Mouse (Mus musculus) midbrain, embryonic 12.5 days (tissue): ENCODE measurements around the gene Arpc1b. TPM values are rescaled to one million over a fixed set of nuclear protein-coding genes. Genes with fewer than 3 reads are reported as not detected.
"Not testable (repeated sequence)": the region's sequence is repeated elsewhere in the genome, so short reads cannot be mapped to it uniquely, and the experiment has no call there.

Source experiments
- ATAC-seq: fragments of 200-750 bp; cut with Nextera tagmentation; 2 replicates; pipeline ENCODE4 v1.8.0; 2017; ENCODE audit warnings: low read depth, moderate TSS enrichment, moderate library complexity; ENCODE audit not compliant: low FRiP score
- H3K27ac ChIP-seq: fragments of 300-500 bp; sonication (generic); replicated peaks from 2 replicates; pipeline ENCODE4 v1.5.1; 2016; ENCODE audit warnings: mild to moderate bottlenecking
- H3K27me3 ChIP-seq: fragments of 300-500 bp; sonication (generic); 2 replicates; pipeline ENCODE4 v1.6.1; 2016; ENCODE audit warnings: mild to moderate bottlenecking
- H3K36me3 ChIP-seq: fragments of 300-500 bp; sonication (generic); 2 replicates; pipeline ENCODE4 v1.6.1; 2016
- H3K4me1 ChIP-seq: fragments of 300-500 bp; sonication (generic); 2 replicates; pipeline ENCODE4 v1.6.1; 2016
- H3K4me2 ChIP-seq: fragments of 300-500 bp; sonication (generic); replicated peaks from 2 replicates; pipeline ENCODE4 v1.6.1; 2016; ENCODE audit warnings: mild to moderate bottlenecking, moderate library complexity
- H3K4me3 ChIP-seq: fragments of 300-500 bp; sonication (generic); 2 replicates; pipeline ENCODE4 v1.5.1; 2016; ENCODE audit warnings: mild to moderate bottlenecking
- H3K9ac ChIP-seq: fragments of 300-500 bp; sonication (generic); replicated peaks from 2 replicates; pipeline ENCODE4 v1.6.1; 2016; ENCODE audit warnings: mild to moderate bottlenecking, moderate library complexity
- H3K9me3 ChIP-seq: fragments of 300-500 bp; sonication (generic); 2 replicates; pipeline ENCODE4 v1.6.1; 2016; ENCODE audit warnings: mild to moderate bottlenecking
- WGBS: fragments of 180-500 bp; shearing (Covaris S2); methylation state at CpG from one replicate; pipeline ENCODE4 v1.1.7; 2016; 5-methylcytosine and 5-hydroxymethylcytosine counted together
- polyA plus RNA-seq: library from polyadenylated mRNA; unstranded; fragments of >200 nt; fragmentation: Nextera tagmentation; extraction: Ambion mirVana; gene quantifications from 2 replicates; pipeline ENCODE4 v1.2.1, GENCODE M21; 2016

Gene Arpc1b
- polyA plus RNA-seq, 1 experiment from 2014 or later: 82.3 TPM

DNA sequence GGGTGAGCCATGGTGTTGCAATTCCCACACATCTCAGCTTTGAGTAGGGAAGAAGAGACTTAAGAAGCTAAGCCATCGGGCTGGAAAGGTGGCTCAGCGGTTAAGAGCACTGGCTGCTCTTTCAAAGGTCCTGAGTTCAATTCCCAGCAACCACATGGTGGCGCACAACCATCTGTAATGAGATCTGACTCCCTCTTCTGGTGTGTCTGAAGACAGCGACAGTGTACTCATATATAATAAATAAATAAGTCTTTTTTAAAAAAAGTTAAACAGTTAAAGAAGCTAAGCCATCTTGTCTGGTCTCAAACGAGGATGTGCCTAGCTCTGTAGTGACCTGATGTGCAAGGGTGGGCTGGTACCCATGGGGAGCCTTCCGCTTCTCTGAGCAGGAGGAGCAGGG is 19.3 kb downstream of the Arpc1b start:
- not testable (repeated sequence) for H3K9me3 ChIP-seq, H3K27ac ChIP-seq, H3K9ac ChIP-seq, H3K4me1 ChIP-seq, ATAC-seq, H3K27me3 ChIP-seq, H3K4me2 ChIP-seq, H3K4me3 ChIP-seq
- WGBS: 88% methylated on average over 6 of the region's 6 CpGs
- H3K36me3 ChIP-seq: peaks cover 89% of the 10 kb centered on the region

DNA sequence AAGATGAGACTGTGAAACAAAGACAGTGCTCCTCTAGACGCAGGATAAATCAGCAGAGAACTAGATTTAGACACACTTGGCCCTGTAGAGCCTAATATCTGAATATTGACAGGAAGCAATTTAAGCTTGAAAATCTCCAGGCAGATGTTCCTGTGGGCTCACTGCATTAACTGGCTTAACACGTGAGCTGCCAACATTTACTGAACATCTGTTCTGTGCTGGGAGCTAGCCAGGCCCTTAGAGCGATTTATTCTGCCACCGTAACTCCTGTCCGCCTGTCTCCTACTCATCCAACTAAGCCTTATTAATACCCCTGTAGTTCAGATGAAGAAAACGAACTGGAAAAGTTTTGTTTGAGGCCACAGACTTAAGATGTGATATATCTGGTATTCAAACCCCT is 24.8 kb downstream of the Arpc1b start:
- H3K36me3 ChIP-seq: peaks cover 58% of the 10 kb centered on the region
- WGBS: 19% methylated on average over 6 of the region's 6 CpGs
- no peak for ATAC-seq

DNA sequence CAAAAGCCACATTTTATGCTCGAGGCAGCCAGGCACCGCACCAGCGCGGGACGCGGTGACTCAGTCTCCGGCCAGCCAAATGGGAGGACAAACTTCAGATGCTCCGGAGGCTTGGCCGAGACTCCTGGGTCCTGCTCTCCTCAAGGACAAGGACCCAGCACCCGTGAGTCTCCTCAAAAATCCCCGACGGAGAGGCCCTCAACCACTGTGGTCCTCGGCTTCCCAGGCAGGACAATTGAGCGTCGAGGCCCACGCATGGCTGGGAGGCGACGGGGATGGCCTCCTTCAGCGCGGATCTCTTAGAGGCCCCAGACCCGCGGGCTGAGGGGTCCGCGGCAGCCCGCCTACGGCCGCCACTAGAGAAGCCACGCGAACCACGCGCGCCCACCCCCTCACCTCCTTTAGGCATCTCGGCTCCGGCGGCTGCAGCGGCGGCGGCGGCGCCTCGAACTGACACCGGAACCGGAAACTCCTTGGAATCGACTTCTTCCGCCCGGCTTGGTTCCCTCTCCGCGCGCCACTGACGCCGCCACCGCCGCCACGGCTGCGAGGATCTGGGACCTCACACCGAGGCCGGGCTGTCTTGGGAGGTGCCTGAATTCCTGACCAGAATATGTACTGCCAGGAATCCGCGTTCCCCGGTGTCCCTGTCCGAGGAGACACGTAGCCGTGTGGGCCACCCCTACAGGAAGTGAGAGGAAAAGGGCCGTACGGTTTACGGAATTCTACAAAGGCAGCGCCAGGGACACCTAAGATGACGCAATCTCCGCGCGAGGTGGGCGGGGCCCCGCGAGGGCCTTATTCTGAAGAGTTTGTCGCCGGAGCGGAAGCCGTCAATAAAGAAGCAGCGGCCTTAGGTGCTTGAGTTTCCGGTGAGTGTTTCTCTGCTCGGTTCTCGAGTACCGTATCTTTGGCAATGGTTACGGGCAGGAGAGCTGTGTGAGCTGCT is 25.8 kb downstream of the Arpc1b start, which contains the start of the genes Pdap1 and Bud31:
TSS of gene Pdap1 (minus strand) at position 668 of the 949 bp plus-strand sequence.
TSS of gene Bud31 (plus strand) at position 792 of the 949 bp plus-strand sequence.
- H3K27ac ChIP-seq: peak within 1 kb of the TSS; percentile 82
- peak within 1 kb of the TSS; percentile 91 for H3K9ac ChIP-seq
- peak within 1 kb of the TSS; percentile 93 for H3K4me2 ChIP-seq
- peaks cover 27% of the 10 kb centered on the region for H3K4me1 ChIP-seq
- under 1% methylated on average over 82 of the region's 84 CpGs for WGBS
- no peaks in the 10 kb centered on the region for H3K9me3 ChIP-seq
- peak within 1 kb of the TSS; percentile 94 for H3K4me3 ChIP-seq
- peak; percentile 95 for ATAC-seq
- no peaks in the 10 kb centered on the region for H3K27me3 ChIP-seq
- H3K36me3 ChIP-seq: peaks cover 58% of the 10 kb centered on the region

More for the DNA sequence above, 24.8 kb downstream of the Arpc1b start:
- Histone ChIP-seq H3K27me3 (no peaks in the 10 kb centered on the region), H3K4me3 (peak overlapping the region; percentile 94), H3K9me3 (no peaks in the 10 kb centered on the region), H3K9ac (peak overlapping the region; percentile 91), H3K27ac (no peak overlapping the region), H3K4me2 (peak overlapping the region; percentile 93), H3K4me1 (peaks cover 27% of the 10 kb centered on the region)

DNA sequence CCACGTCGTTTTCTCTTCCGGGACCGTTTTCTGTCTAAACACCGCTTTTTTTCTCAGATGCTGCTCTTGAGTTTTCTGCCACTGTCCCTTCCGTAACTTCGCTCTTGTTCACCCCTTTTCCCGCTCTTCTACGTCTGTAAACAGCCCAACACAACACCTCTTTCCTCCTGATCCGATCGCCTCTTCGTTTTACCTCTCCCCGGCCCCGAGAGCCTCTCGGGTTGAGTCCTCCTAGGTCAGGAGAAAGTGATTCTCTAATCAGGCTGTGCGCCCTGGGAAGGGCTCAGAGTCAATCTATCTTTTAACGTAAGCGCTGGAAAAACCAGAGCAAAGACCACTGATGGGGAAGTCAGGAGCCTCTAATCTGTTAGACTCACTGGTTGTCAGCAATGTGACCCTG is 26.6 kb downstream of the Arpc1b start:
- peaks cover 60% of the 10 kb centered on the region for H3K36me3 ChIP-seq
- WGBS: under 1% methylated on average over 18 of the region's 18 CpGs

DNA sequence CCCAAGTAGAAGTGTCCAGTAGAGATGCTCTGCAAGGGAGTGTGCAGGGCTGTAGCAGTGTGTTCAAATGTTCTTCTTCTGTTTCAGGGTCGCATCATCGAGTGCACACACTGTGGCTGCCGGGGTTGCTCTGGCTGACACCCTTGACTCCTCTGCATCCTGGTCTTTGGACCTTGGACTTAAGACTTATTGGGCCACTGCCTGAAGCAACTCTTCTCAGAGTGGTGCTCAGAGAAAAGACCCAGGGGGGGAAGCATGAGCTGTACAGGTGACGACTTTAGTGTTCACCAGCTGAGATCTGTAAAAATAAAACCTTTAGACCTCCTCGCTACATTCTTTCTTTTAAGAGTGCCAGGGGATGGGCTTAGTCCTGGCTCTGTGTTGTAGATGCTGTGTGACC is 33.7 kb downstream of the Arpc1b start:
- 92% methylated on average over 5 of the region's 5 CpGs for WGBS

More for the DNA sequence above, 26.6 kb downstream of the Arpc1b start:
- Histone ChIP-seq H3K4me2 (peak overlapping the region; percentile 93), H3K4me3 (peak overlapping the region; percentile 94), H3K27me3 (no peaks in the 10 kb centered on the region), H3K9me3 (no peaks in the 10 kb centered on the region), H3K4me1 (peaks cover 27% of the 10 kb centered on the region), H3K27ac (peak overlapping the region; percentile 82), H3K9ac (peak overlapping the region; percentile 91)
- ATAC-seq: no peak

DNA sequence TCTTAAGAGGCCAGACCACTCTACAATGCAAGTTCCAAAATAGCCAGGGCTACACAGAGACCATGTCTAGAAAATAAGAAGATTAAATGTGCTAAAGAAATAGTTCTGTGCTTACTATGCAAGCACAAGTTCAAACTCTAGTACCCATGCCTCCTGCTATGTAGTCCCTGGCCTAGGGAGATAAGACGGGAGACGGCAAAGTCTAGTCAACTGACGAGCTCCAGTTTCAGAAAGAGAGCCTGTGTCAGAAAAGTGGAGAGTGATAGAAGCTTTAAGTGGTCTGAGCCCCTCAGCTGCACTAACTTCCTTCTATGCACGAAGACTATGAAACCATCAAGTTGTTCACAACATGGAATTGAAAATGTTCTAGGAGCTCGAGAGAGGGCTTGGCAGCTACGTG is 35.3 kb downstream of the Arpc1b start:
- H3K4me3 ChIP-seq: no peak overlapping the region
- no peak overlapping the region for H3K4me2 ChIP-seq
- H3K36me3 ChIP-seq: peaks cover 94% of the 10 kb centered on the region
- H3K27me3 ChIP-seq: no peaks in the 10 kb centered on the region
- H3K9me3 ChIP-seq: no peaks in the 10 kb centered on the region
- no peak overlapping the region for H3K27ac ChIP-seq
- no peak overlapping the region for H3K9ac ChIP-seq
- no peaks in the 10 kb centered on the region for H3K4me1 ChIP-seq
- ATAC-seq: no peak
- 93% methylated on average over 6 of the region's 6 CpGs for WGBS

More for the DNA sequence above, 33.7 kb downstream of the Arpc1b start:
- peaks cover 98% of the 10 kb centered on the region for H3K36me3 ChIP-seq
- H3K4me3 ChIP-seq: no peak overlapping the region
- no peaks in the 10 kb centered on the region for H3K4me1 ChIP-seq
- no peak overlapping the region for H3K9ac ChIP-seq
- no peaks in the 10 kb centered on the region for H3K9me3 ChIP-seq
- H3K27me3 ChIP-seq: no peaks in the 10 kb centered on the region
- H3K27ac ChIP-seq: no peak overlapping the region
- no peak for ATAC-seq
- H3K4me2 ChIP-seq: no peak overlapping the region

DNA sequence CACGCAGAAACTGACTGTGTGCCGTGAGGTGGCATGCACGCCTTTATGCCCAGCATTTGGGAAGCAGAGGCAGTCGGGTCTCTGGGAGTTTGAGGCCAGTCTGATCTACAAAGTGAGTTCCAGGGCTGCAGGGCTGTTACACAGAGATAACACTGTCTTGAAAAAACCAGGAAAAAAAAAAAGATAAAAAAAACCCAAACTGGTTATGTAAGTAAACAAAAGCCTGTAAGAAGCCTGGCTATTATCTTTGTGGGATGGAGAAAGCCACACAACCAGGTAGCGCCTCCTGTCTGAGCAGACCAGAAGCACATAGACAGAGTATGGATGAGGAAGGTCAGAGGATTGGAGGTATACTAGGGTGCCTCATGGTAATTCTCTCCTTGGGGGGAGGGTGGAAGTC is 38.7 kb downstream of the Arpc1b start:
- Histone ChIP-seq H3K36me3 (peaks cover 86% of the 10 kb centered on the region), H3K9me3 (no peaks in the 10 kb centered on the region), H3K9ac (no peak overlapping the region), H3K27me3 (no peaks in the 10 kb centered on the region), H3K27ac (no peak overlapping the region), H3K4me2 (no peak overlapping the region), H3K4me3 (no peak overlapping the region), H3K4me1 (no peaks in the 10 kb centered on the region)
- WGBS: 92% methylated on average over 5 of the region's 5 CpGs
- no peak for ATAC-seq

DNA sequence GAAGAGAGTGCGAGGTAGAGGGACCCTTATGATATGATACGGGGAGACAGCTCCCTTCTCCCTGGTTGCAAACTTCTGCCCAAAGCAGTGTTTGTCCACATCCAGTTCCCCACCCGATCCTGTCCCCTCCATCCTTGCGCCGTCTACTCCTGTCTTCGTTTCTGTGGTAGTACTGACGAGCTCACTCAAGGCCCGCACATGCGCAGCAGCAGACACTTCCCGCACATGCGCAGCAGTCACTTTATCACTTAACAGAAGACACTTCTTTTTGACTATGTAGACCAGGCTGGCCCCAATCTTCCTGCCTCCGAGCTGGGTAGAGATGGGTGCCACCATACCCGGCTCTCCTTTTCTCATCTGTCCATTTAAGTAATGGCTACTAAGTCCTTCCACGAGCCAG is 47.3 kb downstream of the Arpc1b start:
- Histone ChIP-seq H3K9ac (no peak overlapping the region), H3K27ac (no peak overlapping the region), H3K4me3 (no peak overlapping the region), H3K4me2 (no peak overlapping the region), H3K36me3 (peaks cover 81% of the 10 kb centered on the region), H3K27me3 (no peaks in the 10 kb centered on the region), H3K9me3 (no peaks in the 10 kb centered on the region), H3K4me1 (peaks cover 11% of the 10 kb centered on the region)
- 91% methylated on average over 14 of the region's 14 CpGs for WGBS
- ATAC-seq: no peak

DNA sequence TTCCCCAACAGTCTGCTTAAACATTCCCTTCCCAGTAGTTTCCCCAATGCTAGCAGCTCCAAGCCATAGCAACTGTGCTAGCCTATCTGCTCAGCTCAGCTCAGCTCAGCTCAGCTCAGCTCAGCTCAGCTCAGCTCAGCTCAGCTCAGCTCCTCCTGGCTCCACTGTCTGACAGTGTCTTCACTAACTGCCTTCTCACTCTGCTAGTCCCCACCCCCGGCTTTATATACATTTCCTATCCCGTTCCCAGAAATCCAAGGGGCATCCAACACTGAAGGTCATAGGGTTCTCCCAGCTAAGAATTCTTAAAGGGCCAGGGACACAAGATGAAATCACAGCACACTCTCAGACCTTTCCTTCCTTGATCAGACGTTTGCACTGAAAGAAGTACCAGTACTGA is 50.7 kb downstream of the Arpc1b start:
- peaks cover 53% of the 10 kb centered on the region for H3K36me3 ChIP-seq
- H3K4me2 ChIP-seq: no peak overlapping the region
- H3K9ac ChIP-seq: no peak overlapping the region
- 68% methylated on average over 3 of the region's 3 CpGs for WGBS
- no peaks in the 10 kb centered on the region for H3K27me3 ChIP-seq
- ATAC-seq: no peak
- H3K9me3 ChIP-seq: no peaks in the 10 kb centered on the region
- H3K4me1 ChIP-seq: peaks cover 27% of the 10 kb centered on the region
- H3K4me3 ChIP-seq: no peak overlapping the region
- H3K27ac ChIP-seq: no peak overlapping the region

DNA sequence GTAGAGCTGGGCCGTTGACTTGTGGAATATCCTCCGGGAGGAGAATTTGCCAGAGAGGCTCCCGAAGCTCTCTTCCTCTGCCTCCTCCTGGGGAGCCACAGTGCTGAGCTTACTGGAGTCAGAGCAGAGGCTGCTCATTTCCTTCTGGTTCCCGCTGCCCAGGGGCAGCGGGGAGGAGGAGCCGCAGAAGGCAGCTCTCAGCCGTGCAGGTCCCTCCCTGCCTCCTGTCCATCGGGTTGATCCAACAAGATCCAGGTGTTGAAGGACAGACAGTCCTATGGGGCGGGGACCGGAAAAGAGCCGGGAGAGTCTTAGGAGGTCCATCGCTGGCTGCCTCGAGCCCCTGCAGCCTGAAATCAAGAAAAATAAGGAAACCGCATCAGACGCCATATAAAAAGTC is 51.2 kb downstream of the Arpc1b start:
- Histone ChIP-seq H3K9me3 (no peaks in the 10 kb centered on the region), H3K27ac (no peak overlapping the region), H3K4me1 (peaks cover 27% of the 10 kb centered on the region), H3K27me3 (no peaks in the 10 kb centered on the region), H3K4me3 (no peak overlapping the region), H3K4me2 (no peak overlapping the region), H3K36me3 (peaks cover 51% of the 10 kb centered on the region), H3K9ac (no peak overlapping the region)
- ATAC-seq: no peak
- 90% methylated on average over 15 of the region's 15 CpGs for WGBS

DNA sequence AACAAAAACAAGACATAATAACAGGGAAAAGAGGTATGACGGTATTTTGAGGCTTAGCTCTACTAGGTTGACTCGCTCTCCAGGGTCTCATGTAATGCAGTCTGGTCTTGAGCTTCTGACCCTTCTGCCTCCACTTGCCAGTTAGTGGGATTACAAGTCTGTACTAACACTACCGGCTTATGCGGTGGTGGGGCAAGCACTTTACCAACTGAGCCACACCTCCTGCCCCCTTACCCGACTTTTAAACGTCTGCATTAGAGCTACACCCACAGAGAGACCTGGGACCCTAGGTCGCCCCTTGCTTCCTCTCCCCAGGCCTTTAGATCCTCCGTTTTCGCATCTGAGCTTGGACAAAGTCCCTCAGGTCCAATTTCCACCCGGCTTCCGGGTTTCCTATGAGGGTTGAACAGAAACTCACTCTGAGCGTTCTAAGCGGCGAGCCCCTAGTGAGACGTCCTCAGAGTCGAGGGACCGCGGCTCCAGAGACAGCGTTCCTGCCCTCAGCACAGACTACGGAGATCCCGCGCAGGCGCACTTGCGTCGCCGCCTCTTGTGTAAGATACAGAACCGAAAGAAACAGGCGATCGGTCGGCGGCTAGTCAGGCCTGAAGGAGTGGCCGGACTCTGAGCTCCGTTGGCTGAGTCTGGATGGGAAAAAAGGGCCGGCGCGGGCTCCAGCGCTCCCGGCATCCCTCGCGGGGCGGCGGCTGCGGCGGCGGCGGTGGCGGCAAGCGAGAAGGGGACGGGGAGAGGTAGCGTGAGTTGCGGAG is 52.7 kb downstream of the Arpc1b start, which contains the start of the genes Ptcd1 and Cpsf4:
TSS of gene Ptcd1 (minus strand) at position 573 of the 770 bp plus-strand sequence.
TSS of gene Cpsf4 (plus strand) at position 678 of the 770 bp plus-strand sequence.
- peak; percentile 97 for ATAC-seq
- peak within 1 kb of the TSS; percentile 83 for H3K27ac ChIP-seq
- no peaks in the 10 kb centered on the region for H3K9me3 ChIP-seq
- peaks cover 27% of the 10 kb centered on the region for H3K4me1 ChIP-seq
- H3K27me3 ChIP-seq: no peaks in the 10 kb centered on the region
- peak within 1 kb of the TSS; percentile 96 for H3K4me2 ChIP-seq
- under 1% methylated on average over 51 of the region's 51 CpGs for WGBS
- peaks cover 49% of the 10 kb centered on the region for H3K36me3 ChIP-seq
- H3K4me3 ChIP-seq: peak within 1 kb of the TSS; percentile 88
- H3K9ac ChIP-seq: peak within 1 kb of the TSS; percentile 93

DNA sequence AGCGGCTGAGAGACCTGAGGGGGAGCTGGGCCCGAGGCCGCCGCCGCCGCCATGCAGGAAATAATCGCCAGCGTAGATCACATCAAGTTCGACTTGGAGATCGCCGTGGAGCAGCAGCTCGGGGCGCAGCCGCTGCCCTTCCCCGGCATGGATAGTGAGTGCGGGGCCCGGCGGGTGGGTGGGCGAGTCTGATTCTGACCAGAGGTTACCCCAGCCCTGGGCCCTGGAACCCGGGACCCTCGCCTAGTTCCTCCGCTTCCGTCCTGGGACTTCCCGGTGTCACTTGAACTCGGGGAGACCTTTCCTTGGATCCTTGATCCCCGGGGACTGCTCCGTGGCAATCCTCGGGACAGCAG is 53.3 kb downstream of the Arpc1b start:
- ATAC-seq: peak; percentile 78
- Histone ChIP-seq H3K27ac (peak overlapping the region; percentile 75), H3K4me1 (peaks cover 27% of the 10 kb centered on the region), H3K9me3 (no peaks in the 10 kb centered on the region), H3K4me2 (peak overlapping the region; percentile 96), H3K27me3 (no peaks in the 10 kb centered on the region), H3K4me3 (peak overlapping the region; percentile 88), H3K36me3 (peaks cover 50% of the 10 kb centered on the region), H3K9ac (peak overlapping the region; percentile 93)
- under 1% methylated on average over 28 of the region's 28 CpGs for WGBS
